Mouse (Mus musculus) right cerebral cortex, postnatal 36 days (tissue): Measurements from ENCODE around the gene Zfp784.
A peak's percentile ranks its signal among the peaks of the same experiment; 100 is the strongest.
"Not testable (repeated sequence)": the region's sequence is repeated elsewhere in the genome, so short reads cannot be mapped to it uniquely, and the experiment has no call there.

Experiments
- DNase-seq, 2 experiments: peaks; one replicate each; pipeline ENCODE4 v3.0.0; 2022; ENCODE audit warnings: low spot score in 2 of 2, mixed read lengths in 1 of 2

Gene Zfp784

DNA sequence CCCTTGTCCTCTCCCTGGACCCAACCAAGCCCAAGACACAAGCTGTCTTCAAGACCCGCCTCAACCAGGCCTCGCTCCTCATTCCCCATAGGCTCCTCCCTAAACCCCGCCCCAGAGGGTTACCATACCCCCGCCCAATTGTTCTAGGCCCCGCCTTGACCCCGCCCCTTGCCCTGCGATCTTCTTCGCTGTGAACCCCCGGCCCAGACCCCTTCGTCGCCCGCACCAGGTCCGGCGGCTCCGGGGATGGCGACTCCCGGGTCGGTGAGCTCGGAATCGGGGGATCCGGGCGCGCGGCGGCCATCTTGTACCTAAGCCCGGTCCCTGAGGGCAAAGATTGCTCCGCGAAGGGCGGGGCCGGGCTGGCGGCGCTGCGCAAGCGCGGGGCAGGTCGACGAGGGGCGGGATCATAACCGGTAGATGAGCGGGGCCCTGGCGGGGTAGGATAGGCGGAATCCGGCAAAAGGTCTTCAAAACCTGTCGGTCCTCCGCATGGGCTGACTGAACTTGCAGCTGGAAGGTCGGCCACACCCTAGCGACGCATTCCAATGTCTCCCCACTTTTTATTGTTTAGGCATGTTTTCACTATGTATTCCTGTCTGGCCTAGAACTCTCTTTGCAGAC is at the start of gene Zfp784:
Zfp784 (minus strand) TSS at position 338 of the 624 bp plus-strand sequence.
- peak; percentile 83 to 86 for DNase-seq

- no peak for DNase-seq
These were observed 49.6 kb upstream of the Zfp784 start for GRCm38 (mm10) chr7:5087886-5088285.

DNA sequence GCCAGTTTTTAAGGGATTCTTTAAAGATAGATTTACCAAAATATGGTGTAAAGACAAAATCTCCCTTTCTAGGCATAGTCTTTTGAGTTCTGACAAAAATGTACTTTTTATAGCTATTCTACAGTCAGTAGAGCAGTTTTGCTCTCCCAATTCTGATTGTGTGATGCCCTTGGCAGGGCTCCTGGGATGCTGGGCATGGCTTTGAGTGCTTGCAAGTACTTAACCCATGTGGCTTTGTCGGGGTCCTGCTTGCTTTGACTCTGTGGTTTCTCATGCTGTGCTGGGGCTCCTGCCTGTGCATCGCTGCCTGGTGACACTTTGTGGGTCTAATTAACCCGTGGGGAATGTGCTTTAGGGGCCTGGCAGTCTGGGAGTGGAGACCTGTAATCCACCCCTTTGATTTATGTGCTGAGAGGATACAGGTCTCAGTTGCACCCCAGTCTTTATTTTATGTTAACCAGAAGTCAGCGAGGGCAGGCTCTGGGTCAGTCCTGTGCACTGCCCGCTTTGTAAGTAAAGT is 48.7 kb upstream of the Zfp784 start:
- DNase-seq = no peak

DNA sequence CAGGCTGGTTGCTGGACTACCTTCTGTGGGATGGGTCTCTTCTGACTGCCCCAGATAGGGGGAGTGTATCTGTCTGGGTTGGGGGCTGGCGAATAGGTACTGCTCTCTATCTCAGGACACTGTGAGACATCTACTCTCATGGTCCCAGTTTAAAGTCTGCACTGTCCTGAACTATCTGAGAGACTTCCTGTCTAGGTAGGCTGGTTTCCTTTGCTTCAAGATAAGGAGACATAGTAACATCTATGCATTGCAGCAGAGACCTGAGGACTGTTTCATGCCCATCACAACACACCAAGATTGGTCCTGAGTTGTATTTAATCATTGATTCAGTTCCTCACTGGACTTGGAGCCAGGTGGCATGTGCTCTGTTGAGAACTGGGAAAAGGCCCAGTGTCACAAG is 47.3 kb upstream of the Zfp784 start:
- DNase-seq = no peak

DNA sequence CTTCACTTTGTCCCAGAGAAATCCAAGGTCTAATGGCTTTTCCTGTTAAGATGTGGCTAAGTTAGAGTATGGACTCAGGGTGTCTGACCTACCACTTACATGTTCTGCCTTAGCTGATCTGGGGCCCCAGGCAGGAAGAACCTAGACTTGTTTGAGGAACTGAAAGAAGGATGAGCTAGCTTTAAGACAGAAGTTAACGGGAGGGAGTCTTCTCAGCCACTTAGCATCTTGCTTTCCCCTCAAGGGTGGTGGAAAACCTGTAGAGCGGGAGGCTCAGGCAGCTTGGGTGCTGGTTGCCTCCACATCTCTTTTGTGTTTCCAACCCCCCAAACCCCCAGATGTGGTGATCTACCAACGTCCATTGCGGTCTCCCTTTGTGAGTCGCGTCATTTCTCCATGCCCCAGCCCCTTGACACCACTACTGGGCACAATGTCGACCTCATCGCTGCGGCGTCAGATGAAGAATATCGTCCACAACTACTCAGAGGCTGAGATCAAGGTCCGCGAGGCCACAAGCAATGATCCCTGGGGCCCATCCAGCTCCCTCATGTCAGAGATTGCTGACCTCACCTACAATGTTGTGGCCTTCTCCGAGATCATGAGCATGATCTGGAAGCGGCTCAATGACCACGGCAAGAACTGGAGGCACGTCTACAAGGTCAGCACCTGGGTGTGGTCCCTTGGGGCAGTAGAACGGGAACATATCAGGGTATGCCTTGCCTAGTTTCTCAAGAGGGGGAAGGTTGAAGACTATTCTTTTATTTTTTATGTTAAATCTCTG is 45.3 kb upstream of the Zfp784 start:
- no peak for DNase-seq

- no peak for DNase-seq
These were observed 43.7 kb upstream of the Zfp784 start for GRCm38 (mm10) chr7:5081939-5082338.

DNA sequence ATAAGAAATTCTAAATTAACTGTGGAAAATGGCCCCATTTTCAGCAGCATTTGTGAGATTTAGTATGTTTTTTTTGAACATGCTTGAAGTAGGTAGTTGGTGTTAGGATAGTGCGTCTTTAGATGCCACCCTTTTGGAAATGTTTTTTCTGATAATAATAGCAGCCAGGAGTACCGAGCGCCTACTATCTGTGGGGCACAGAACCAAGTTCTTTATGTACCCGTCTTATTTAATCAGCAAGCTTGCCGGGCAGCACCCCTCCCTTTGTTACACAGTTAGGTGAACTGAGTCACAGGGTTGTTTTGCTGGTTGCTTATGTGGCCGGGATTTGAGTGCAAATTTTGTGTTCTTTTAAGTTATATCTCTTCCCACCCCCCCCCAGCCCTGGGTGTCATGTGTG is 43.0 kb upstream of the Zfp784 start:
- no peak for DNase-seq

GRCm38 (mm10) chr7:5080815-5081214 is 42.6 kb upstream of the Zfp784 start:
- no peak for DNase-seq

- peak; percentile 95 to 96 for DNase-seq
These were observed 41.9 kb upstream of the Zfp784 start, which contains the start of gene Epn1 for GRCm38 (mm10) chr7:5080010-5080751. Gene Epn1, plus strand, starts transcription at chr7:5080235.

GRCm38 (mm10) chr7:5079365-5080009 is 41.2 kb upstream of the Zfp784 start:
- not testable (repeated sequence) for DNase-seq

DNA sequence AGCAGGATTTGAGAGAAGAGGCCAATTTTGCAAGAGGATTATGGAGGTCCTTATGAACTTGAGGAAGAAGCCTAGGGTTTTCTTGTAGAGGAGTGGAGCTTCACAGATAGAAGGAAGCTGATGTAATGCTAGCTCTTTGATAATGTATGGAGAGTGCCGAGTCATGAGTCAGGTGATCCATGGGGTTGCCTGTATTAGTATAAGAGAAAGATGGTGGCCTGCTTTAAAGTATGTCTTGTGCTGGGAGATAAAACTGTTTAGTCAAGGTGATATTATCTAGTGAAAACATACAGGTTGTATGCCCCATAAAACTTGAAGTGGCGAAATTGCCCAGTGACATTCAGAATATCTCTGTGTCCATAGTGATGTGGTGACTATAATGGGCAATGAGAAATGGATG is 38.7 kb upstream of the Zfp784 start:
- DNase-seq = no peak

DNA sequence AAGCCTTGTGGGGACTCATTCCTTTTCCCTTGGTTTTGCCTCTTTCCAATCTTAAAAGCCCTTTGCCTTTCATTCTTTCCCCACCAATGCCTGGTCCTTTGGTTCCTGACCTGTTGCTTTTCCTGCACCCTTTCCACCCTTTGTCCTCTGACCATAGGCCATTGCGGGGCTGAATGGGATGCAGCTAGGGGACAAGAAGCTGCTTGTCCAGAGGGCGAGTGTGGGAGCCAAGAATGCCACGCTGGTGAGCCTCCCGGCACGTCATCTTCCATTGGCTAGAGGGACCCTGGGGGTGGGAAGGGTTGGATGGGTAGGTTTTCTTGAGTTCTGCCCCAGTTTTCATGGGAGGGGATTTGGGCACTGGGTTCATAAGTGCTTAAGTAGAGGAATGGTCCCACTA is 36.7 kb upstream of the Zfp784 start:
- DNase-seq = no peak

DNA sequence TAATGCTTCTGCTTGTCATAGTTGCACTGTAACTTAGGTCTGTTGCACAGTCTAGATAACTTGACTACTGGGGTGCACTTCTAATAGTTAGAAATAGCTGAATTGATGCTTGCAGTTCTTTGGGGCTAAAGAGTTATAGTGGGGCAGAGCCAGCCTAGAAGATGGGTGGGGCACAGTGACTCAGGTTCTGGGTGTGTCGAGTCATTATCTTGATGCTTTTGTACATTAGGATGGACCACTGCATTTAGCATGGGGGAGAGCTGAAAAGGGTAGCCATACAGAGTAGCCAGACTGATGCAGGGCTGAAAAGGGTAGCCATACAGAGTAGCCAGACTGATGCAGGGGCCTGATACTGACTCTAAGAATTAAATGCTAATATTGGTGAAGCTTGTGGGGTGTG is 35.3 kb upstream of the Zfp784 start:
- DNase-seq = no peak

DNA sequence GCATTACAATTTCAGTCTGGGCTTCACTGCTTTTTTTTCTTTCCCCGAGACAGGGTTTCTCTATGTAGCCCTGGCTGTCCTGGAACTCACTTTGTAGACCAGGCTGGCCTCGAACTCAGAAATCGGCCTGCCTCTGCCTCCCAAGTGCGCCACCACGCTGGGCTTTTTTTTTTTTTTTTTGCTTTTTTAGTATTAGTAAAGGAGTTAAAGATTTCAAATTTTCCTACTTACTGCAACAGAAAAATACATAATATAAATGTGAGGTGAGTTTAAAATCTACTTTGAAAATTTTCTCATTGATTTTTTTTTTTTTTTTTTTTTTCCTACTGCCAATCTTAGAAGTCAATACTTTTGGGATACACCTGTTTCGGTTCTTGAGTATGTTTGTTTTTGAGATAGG is 26.6 kb upstream of the Zfp784 start:
- no peak for DNase-seq

GRCm38 (mm10) chr7:5062360-5063001 is 24.2 kb upstream of the Zfp784 start:
- no peak for DNase-seq

GRCm38 (mm10) chr7:5061774-5062359 is 23.6 kb upstream of the Zfp784 start, which contains the start of gene U2af2:
Gene U2af2, plus strand, starts transcription at chr7:5062143.
- peak; percentile 90 to 92 for DNase-seq

DNA sequence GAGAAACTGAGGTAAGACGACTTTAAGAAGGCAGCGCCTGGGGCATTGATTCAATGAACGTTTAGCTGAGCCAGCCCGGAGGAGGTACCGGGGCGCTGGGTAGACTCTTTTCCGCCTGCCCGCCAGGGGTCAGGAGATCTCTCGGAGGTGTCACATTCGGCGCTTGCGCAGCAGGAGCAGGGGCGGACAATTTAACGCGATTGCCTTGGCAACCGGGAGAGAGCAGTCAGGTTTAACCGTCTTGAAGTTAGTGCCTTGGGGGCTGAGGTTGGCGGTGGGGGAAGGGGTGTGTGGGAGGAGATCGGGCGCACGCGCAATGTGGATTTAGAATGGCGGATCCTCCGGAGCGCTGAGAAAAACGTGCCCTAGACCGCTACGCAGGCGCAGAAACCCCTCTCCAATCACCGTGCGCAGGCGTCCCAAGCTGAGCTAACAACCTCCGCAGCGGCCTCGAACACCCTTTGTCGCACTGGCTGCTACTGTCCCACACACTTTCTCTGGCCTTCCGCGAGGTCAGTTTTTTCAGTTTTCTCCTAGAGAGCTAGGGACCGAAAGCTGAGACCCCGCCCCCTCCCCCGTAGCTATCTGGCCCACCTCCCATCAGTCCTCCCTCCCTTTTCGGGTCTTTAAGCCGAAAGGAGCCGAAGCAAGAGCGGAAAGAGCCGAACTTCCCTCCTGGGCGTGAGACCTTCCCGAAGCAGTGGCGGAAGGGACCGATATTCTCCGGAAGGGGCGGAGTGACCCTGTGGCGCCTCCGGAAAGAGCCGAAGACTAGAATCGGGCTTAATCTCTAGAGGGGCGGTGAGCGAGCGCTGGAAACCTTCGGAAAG is 22.9 kb upstream of the Zfp784 start:
- peak; percentile 97 for DNase-seq

- DNase-seq = peak; percentile 73 to 76
These were observed 22.0 kb upstream of the Zfp784 start for GRCm38 (mm10) chr7:5060239-5060731.

DNA sequence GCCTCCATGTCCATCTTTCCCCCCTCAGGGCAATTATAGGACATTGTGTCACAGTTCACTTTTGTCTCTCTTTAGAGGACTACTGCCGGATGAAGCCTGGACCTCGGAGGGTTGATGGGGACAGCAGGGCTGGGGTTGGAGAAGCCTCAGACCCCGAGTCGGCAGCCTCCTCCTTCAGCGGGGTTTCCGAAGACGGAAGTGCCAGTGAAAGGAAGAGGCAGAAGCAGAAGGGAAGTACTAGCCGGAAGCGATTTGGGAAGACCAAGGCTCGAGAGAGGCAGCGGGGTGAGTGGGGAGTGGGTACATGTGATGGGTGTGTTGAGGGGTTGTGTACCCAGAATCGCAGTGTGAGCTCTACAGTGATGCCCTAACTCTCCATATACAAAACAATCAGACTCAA is 21.2 kb upstream of the Zfp784 start:
- no peak for DNase-seq

- DNase-seq = no peak
These were observed 20.4 kb upstream of the Zfp784 start for GRCm38 (mm10) chr7:5058631-5059030.
